Mouse (Mus musculus) telencephalon, adult 2 months (tissue): ENCODE results near the gene Casp7.
"Not testable (repeated sequence)": the region's sequence is repeated elsewhere in the genome, so short reads cannot be mapped to it uniquely, and the experiment has no call there.

ENCODE experiments used
- DNase-seq: peaks from one replicate; pipeline ENCODE4 v3.0.0-alpha.2; 2011; ENCODE audit warnings: low read depth, low spot score

Casp7 gene

DNA sequence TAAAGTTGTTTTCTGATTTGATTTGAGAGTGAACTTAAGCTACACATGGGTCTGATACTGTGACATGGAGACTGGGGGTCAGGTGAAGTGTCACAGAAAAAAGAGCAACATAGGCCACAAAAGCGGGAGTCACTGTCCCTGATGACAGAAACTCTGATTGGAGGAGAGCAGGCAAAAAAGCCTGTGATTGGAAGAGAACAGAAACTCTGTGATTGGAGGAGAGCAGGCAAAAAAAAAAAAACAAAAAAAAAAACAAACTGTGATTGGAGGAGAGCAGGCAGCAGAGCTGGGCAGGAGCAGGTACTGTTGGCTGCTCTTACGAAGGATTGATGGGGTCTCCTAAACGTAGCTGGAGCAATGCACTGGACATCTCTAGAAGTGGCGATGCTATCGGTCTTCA, 11.4 kb upstream of the Casp7 start:
- no peak for DNase-seq

- DNase-seq = no peak
Observed at GRCm38 (mm10) chr19:56386095-56386494, 10.8 kb upstream of the Casp7 start.

- no peak for DNase-seq
Observed at GRCm38 (mm10) chr19:56387726-56388302, 9.1 kb upstream of the Casp7 start.

DNA sequence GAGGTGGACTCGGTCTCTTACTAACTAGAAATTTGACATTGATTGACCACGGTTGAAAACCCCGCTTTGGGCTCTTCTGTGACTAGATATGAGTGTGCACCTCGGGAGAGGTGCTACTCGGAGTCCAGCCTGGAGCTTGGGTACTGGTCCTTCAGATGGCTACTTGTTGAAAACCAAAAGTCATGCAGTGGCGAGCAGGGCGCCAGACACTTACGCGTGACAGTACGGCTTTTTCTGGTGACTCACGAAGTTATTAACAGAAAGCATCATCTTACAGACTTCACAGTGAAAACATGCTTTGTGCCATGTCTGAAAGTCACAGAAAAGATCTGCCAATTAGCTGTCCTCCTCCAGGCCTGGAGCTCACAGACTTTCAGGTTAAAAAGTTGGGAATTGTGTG, 7.8 kb upstream of the Casp7 start:
- no peak for DNase-seq

DNA sequence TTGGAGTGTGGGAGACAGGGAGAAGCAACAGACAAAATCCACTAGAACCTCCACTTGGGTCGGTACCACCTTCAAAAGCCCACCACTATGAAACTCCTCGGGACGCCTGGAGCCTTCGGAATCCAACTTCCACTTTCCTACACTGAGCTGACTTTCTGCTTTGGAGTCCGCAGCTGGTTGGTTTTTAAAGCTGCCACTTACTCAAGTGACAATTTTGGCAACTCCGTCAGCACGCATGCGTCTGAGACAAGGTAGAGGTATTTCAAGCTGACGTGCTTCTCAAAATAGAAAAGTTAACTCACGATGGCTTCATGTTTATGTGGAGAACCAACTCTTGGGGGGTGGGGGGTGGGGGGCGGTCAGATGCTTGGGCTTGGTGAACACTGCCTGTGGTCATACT, 7.0 kb upstream of the Casp7 start, which contains the start of gene Nrap:
TSS of gene Nrap (minus strand) at position 159 of the 400 bp plus-strand sequence.
- no peak for DNase-seq

GRCm38 (mm10) chr19:56391307-56392046, 5.5 kb upstream of the Casp7 start:
- DNase-seq = no peak

DNA sequence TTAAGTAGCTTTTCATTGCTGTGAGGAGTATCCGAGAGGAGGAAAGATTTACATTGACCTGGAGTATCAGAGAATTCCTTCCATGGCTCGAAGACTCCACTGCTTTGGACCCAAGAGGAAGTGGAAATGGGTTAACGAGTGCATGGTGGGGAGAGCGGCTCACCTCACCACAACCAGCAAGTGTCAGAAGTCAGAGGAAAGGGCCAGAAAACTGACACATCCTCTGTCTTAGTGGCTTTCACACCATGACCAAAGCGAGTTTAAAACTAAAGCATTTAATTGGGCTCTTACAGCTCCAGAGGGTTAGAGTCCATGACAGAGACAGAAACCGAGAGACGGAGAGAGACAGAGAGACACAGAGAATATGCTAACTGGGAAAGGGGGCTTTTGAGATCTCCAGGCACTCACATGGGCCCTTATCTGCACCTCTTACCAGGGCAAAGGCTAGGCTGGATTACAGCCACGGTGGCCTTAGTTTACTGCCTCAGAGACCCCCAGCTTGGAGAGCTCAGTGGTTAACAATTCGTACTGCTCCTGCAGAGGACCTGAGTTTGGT, 3.5 kb upstream of the Casp7 start:
- DNase-seq = no peak

GRCm38 (mm10) chr19:56395183-56395935, 1.6 kb upstream of the Casp7 start:
- no peak for DNase-seq

DNA sequence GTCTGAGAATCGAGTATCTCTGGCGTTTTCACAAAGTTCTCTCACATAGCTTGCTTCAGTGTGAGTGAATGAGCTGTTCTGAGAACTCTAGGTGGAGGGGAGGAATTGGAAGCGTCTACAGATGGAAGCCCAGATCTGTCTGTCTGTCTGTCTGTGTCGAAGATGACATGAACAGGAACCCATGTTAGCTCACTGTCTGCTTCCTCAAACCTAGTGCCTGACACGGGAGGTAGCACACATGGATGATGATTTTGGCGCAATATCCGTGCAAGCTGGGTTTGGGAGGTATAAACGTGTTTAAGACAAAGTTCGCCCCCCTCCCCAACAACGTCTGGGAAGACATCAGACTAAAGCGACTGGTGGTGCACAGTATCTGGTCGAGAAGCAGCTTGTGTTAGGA, 702 bp upstream of the Casp7 start:
- no peak for DNase-seq

DNA sequence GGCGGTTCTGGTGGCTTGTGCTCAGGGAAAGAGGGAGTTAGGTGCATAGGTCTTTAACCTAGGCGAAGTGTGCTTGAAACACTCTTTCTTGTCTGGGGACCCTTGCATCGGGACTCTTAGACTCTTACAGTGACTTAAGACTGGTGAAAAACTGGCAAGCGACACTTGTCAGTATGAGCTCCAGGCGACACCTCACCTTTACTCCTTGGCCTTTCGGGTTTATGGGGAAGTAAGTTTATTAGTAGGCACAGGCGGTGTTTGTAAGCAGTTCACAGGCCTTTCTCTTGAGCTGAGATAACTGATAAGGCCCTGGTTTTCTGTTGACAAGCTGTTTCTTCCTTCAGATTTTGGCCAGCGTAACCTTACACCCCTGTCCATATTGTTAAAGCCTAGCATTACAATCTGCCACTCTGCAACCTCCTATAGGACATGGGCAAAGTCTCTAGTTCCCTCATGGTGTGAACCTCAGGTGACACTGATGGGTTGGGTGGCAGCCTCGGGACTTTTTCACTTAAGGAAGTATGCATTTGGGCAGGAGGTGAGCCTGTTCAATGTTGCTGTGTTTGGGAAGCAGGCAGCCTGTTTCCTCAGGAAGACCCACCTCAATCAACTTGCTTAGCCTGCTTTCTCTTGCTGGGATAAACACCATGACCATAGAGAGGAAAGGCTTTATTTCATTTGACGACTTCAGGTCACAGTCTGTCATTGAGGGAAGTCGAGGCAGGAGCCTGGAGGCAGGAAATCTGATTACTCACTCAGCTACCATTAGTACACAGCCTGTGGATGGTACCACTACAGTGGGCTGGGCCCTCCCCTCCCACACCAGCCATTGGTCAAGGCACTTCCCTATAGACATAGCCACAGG, 966 bp downstream of the Casp7 start:
- DNase-seq = no peak

GRCm38 (mm10) chr19:56398528-56398795, 1.5 kb downstream of the Casp7 start:
- DNase-seq = no peak

- DNase-seq = no peak
Observed at GRCm38 (mm10) chr19:56400200-56400599, 3.3 kb downstream of the Casp7 start.

GRCm38 (mm10) chr19:56401864-56402263, 4.9 kb downstream of the Casp7 start:
- no peak for DNase-seq

DNA sequence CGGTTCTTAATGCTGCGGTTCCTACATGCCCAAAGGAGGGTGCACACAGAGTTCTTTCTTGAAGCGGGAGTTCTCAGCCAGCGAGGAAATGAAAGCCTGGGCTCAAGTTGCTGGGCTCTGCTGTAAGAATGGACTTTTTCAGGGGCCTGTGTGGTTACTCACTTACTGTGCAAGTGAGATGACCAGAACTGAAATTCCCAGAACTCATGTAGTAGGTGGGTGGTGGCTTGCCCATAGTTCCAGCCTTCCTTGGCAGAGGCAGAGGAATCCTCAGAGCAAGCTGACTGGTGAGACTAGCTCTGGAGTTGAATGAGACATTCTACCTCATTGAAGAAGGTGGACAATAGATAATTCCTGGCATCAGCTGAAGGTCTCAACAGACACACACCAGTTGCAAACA, 8.9 kb downstream of the Casp7 start:
- no peak for DNase-seq

DNA sequence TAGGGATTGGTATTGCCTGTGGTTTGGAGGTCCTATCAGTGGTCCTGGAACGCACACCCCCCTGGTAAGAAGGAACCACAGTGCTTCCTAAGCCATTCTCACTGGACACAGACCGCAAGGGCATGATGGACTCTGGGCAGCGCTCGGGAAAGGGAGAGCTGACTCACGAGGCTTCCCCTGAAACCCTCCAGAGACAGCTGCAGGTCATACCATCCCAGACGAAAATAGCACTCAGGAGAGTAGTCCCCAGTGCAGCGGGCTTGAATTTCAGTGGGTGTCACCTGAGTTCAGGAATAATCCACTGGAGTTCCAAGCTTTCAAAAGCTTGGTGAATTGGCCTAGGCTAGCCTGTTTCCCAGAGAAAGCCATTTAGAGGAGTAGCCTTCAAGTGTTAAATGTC, 9.7 kb downstream of the Casp7 start:
- DNase-seq = no peak

GRCm38 (mm10) chr19:56409884-56410283, 13.0 kb downstream of the Casp7 start:
- DNase-seq = not testable (repeated sequence)

DNA sequence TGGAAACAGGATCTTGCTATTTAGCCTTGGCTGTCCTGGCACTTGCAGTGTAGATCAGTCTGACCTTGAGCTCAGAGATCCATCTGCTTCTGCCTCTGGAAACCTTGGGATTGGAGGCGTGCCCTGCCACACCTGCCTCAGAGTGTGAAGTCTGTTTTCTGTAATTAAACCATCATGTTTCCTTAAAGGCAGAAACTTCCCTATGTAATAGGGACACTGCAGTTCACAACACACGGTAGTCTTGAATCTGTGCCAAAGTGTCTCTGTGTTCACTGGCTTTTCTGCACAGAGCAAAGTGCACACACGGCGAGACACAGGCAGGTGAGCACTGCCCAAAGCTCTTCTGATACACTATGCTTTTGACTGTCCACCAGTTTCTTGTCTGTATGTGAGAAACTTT, 21.5 kb downstream of the Casp7 start:
- DNase-seq = no peak

- DNase-seq = no peak
Observed at GRCm38 (mm10) chr19:56419452-56419851, 22.5 kb downstream of the Casp7 start.

DNA sequence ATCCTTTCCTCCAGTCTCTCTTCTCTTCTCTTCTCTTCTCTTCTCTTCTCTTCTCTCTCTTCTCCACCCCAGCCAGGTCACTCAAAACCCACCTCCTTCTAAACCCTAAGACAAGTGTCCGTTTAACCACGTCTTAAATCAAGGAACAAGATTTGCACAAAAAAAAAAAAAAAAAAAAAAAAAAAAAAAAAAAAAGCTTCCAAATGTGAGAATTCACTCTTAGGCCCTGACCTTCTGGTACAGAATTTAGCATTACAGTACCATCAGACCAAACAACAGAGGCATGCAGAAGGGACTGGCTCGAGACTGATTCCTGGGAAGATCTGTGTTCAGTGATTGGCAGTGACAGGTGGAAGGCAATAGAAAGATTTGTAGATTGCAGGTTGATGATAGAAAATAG, 23.4 kb downstream of the Casp7 start:
- DNase-seq = no peak

DNA sequence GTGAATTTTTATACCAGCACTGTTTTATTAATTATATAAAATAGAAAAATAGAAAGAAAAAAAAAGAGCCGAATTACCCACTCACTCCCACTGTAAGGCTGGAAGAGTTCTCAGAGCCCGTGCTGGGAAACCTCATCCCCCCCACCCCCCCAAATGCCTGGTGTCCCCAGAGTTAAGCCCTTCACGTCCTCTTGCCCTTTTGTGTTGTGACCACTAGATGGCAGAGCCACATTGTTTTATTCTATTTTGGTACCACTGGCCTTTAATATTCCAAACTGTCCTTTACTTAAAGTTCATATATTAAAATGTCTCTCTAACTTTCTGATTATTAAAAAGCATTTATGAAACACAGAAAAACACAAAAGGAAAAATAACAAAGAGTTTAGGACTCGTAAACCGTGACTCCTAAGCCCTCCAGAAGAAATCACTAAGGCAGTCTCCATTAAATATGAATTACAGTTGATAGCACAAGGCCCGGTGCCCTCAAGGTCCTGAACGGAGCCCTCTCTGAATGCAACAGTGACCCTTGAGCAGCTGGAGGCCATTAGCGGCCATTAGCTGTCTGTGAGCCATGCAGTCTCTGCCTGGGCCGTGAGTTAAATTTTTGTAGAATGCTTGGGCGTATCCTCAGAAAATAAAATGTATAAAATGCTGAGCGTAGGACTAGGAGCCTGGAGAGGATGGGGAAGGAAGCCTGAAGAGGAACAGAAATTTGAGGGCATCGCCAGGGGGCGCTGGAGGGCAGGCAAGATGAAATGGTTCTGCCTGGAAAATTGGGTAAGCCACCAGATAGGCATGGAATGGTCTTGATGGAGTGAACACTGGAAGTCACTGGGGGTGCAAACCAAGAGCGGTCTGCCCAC, 25.8 kb downstream of the Casp7 start:
- peak; percentile 81 for DNase-seq

GRCm38 (mm10) chr19:56423370-56423769, 26.4 kb downstream of the Casp7 start:
- peak; percentile 62 for DNase-seq
